Mouse (Mus musculus) cortical plate, adult 2 months (tissue): ENCODE data around the gene Baz2b. TPM values are rescaled to one million over a fixed set of nuclear protein-coding genes. Genes with fewer than 3 reads are reported as not detected.
"Not testable (repeated sequence)": the region's sequence is repeated elsewhere in the genome, so short reads cannot be mapped to it uniquely, and the experiment has no call there.

ENCODE experiments used
- H3K27ac ChIP-seq: fragments of 200-500 bp; 2 replicates; pipeline ENCODE4 v1.5.1; 2012; ENCODE audit warnings: low read length, control low read depth, inconsistent platforms; ENCODE audit not compliant: insufficient read depth
- H3K4me1 ChIP-seq: fragments of 200-500 bp; 2 replicates; pipeline ENCODE4 v1.6.1; 2011; ENCODE audit warnings: low read length; ENCODE audit not compliant: control insufficient read depth, insufficient read depth
- H3K4me3 ChIP-seq: fragments of 200-500 bp; 2 replicates; pipeline ENCODE4 v1.5.1; 2011; ENCODE audit warnings: mild to moderate bottlenecking, low read length, control low read depth; ENCODE audit not compliant: insufficient read depth
- CTCF ChIP-seq: fragments of 200-500 bp; IDR thresholded peaks from 2 replicates; pipeline ENCODE4 v1.5.1; 2011; ENCODE audit warnings: mild to moderate bottlenecking, control low read depth, low read length; ENCODE audit not compliant: insufficient read depth; ENCODE audit errors: extremely low read depth
- POLR2A ChIP-seq: fragments of 200-500 bp; IDR thresholded peaks from 2 replicates; pipeline ENCODE4 v1.6.1; 2011; ENCODE audit warnings: mild to moderate bottlenecking, low read length, control low read depth; ENCODE audit not compliant: insufficient read depth; ENCODE audit errors: extremely low read depth
- polyA plus RNA-seq: library from polyadenylated mRNA; depleted of rRNA; stranded (reverse); fragments of >200 nt; gene quantifications from 2 replicates; pipeline ENCODE4 v1.2.3, GENCODE M21; 2012; rRNA removed

The Baz2b gene
- polyA plus RNA-seq, 1 experiment, result 26.5 TPM

GRCm38 (mm10) chr2:59881404-59881803 lies 328.2 kb downstream of the Baz2b start:
- Histone ChIP-seq H3K4me1 (no peaks in the 10 kb centered on the region), H3K4me3 (peak overlapping the region; percentile 96; the same call in 1 of the 2 replicates), H3K27ac (no peak overlapping the region)
- TF ChIP-seq POLR2A, result no peak
- TF ChIP-seq CTCF, result no peak

DNA sequence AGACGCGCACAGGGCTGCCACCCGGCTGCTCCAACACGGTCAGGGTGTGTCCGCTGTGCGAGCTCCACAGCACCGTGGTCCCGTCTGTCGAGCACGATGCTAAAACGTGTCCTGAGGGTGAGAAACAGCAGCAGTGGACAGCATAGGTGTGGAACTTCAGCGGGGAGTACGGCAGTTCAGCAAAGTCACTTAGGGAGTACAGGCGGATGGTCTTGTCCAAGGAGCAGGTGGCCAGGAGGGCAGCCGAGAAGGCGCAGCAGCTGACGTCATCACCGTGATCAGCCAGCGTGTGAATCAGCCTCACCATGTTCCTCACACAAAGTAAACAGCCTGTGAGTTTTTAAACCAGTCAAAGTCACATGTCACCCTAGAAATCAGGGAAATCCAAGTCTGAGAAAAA lies 331.4 kb downstream of the Baz2b start:
- TF ChIP-seq POLR2A (no peak), CTCF (no peak)
- no peak overlapping the region for H3K27ac ChIP-seq
- no peak overlapping the region for H3K4me3 ChIP-seq
- H3K4me1 ChIP-seq, result no peaks in the 10 kb centered on the region

GRCm38 (mm10) chr2:59877335-59877734 lies 332.3 kb downstream of the Baz2b start:
- H3K27ac ChIP-seq, result no peak overlapping the region
- H3K4me1 ChIP-seq, result no peaks in the 10 kb centered on the region
- TF ChIP-seq CTCF (no peak), POLR2A (no peak)
- no peak overlapping the region for H3K4me3 ChIP-seq

DNA sequence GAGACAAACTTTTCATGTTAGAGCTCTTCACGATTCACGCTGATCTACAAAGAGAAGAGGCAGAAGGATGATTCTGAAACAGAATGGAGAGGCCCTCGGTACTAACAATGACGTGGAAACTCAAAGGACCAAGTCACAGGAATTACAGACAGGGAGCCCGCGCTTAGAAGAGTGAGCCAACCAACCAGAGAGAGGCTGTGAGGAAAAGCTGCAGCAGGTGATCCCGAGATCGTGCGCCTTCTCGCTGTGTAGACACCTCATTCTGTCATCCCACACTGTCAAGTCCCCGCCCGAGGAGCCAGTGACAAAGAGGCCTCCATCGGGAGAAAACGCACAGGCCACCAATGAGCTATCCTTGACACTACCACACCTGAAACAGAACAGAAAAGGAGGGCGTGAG lies 333.2 kb downstream of the Baz2b start:
- TF ChIP-seq CTCF, result no peak
- no peak for TF ChIP-seq POLR2A
- H3K4me1 ChIP-seq, result no peaks in the 10 kb centered on the region
- H3K27ac ChIP-seq, result no peak overlapping the region
- H3K4me3 ChIP-seq, result no peak overlapping the region

DNA sequence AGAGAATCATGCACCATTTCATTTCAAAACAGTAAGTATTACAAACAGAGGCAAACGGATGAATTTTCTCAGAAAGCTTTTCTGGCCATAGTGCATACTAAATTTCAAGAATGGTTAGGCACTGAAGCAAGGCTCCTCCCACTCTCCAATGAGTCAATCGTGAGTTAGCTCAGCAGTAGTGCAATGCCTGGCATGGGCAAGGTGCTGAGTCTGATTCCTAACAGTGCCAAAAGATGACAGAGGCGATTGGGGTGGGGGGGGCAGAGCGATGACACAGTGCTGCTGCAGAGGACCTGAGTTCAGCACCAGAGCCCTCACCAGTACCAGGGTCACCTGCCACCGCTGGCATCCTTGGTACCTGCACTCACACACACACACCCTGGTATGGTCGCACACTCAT lies 339.1 kb downstream of the Baz2b start:
- H3K4me1 ChIP-seq, result no peaks in the 10 kb centered on the region
- no peak overlapping the region for H3K4me3 ChIP-seq
- TF ChIP-seq CTCF (no peak), POLR2A (no peak)
- no peak overlapping the region for H3K27ac ChIP-seq

- Histone ChIP-seq H3K4me3 (no peak overlapping the region), H3K27ac (no peak overlapping the region), H3K4me1 (no peaks in the 10 kb centered on the region)
- TF ChIP-seq POLR2A (no peak), CTCF (no peak)
Observed at GRCm38 (mm10) chr2:59862618-59863017, 347.0 kb downstream of the Baz2b start.

DNA sequence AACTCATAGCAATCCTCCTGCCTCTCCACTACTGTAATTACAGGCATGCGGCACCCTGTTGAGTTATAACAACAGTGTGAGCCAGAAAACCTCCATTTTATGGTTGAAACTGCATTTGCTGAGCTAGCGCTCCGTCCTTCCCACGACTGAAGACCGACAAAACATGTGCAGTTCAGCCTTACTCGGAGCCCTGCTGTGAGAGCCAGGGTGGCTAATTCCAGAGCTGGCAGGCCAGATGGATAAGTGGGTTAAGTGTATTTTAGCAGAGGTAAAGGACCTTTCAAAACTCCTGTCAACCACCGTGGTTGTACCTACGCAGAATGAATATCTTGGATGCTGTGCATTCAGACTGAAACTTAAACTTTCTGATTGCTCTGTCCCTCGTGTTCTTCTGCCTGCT lies 355.3 kb downstream of the Baz2b start:
- no peak overlapping the region for H3K4me3 ChIP-seq
- TF ChIP-seq CTCF, result no peak
- no peak for TF ChIP-seq POLR2A
- H3K4me1 ChIP-seq, result no peaks in the 10 kb centered on the region

GRCm38 (mm10) chr2:59853543-59853942 lies 356.1 kb downstream of the Baz2b start:
- H3K27ac ChIP-seq, result no peak overlapping the region
- TF ChIP-seq POLR2A (no peak), CTCF (no peak)
- no peak overlapping the region for H3K4me3 ChIP-seq
- no peaks in the 10 kb centered on the region for H3K4me1 ChIP-seq

More for the DNA sequence above, 355.3 kb downstream of the Baz2b start:
- H3K27ac ChIP-seq, result no peak overlapping the region

DNA sequence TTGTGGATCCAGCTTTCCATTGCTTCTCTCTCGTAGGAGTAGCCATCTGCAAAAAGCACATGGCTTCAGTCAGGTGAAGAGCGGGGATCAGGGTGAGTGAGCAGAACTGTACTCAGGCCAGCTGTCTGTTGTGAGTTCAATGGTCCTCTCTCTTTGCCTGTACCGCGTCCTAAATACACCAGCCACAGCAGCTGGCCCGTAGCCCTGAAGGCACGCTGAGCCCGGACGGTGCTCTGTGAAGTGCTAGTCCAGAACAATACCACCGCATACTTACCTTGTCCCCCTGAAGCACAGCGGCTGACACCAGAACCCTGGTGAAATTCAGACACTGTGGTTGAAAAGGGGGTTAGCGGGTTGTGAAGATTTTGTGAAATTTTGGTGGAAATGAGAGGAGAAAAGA lies 356.7 kb downstream of the Baz2b start:
- TF ChIP-seq POLR2A (no peak), CTCF (no peak)
- Histone ChIP-seq H3K27ac (no peak overlapping the region), H3K4me3 (no peak overlapping the region), H3K4me1 (no peaks in the 10 kb centered on the region)

GRCm38 (mm10) chr2:59851885-59852284 lies 357.8 kb downstream of the Baz2b start:
- H3K4me1 ChIP-seq, H3K4me3 ChIP-seq, H3K27ac ChIP-seq: not testable (repeated sequence)

Other genes with a start within 250 kb of the Baz2b start
- gene March7, start within 50 bp of the Baz2b start, polyA plus RNA-seq, result 34.8 and 40.2 TPM in 2 replicates
- 23.6 and 24.7 TPM in 2 replicates for gene Cd302, start 74.6 kb upstream of the Baz2b start, polyA plus RNA-seq
- gene Ly75, start 173.5 kb upstream of the Baz2b start, polyA plus RNA-seq, result 0.79 and 1.1 TPM in 2 replicates